Mouse (Mus musculus) lung, adult 2 months (tissue): Measurements from ENCODE around the gene Gm5622.

Experiments
- CTCF ChIP-seq: fragments of 200-500 bp; IDR thresholded peaks from 2 replicates; pipeline ENCODE4 v1.5.1; 2011; ENCODE audit warnings: mild to moderate bottlenecking, low read length, control low read depth; ENCODE audit not compliant: insufficient read depth
- POLR2A ChIP-seq: fragments of 200-500 bp; IDR thresholded peaks from 2 replicates; pipeline ENCODE4 v1.6.1; 2011; ENCODE audit warnings: low read depth, mild to moderate bottlenecking, control low read depth, low read length, borderline replicate concordance; ENCODE audit errors: extremely low read depth

- no peak for TF ChIP-seq CTCF
- no peak for TF ChIP-seq POLR2A
Observed at GRCm38 (mm10) chr14:51611210-51611609, 58.6 kb downstream of the Gm5622 start, which contains the start of gene Gm17078.
